Mouse (Mus musculus) c-Kit-positive CD71-positive TER-119-positive erythroid progenitor cells, embryonic 14.5 days (primary cell): ENCODE data around the gene Kcnip3.

Source experiments
- DNase-seq: peaks from one replicate; pipeline ENCODE4 v3.0.0-alpha.2; 2013; ENCODE audit warnings: low spot score

The Kcnip3 gene

DNA sequence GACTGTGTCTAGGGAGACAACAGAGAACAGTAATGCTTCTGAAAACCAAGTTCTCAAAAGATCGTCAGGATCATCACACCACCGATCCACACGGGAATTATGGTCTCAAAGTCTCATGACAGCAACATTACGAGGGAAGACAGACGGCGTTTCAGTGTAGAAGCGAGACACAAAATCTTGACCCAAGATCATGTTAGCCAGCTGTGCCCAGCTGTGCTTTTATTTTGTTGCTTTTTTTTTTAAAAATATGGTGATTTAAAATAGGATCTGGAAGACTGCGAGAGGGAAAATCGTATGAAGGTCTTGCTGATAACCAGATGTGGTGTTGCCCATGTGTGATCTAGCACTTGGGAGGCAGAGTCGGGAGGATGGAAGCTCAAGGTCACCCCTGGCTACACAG, 51.2 kb downstream of the Kcnip3 start:
- DNase-seq = no peak

DNA sequence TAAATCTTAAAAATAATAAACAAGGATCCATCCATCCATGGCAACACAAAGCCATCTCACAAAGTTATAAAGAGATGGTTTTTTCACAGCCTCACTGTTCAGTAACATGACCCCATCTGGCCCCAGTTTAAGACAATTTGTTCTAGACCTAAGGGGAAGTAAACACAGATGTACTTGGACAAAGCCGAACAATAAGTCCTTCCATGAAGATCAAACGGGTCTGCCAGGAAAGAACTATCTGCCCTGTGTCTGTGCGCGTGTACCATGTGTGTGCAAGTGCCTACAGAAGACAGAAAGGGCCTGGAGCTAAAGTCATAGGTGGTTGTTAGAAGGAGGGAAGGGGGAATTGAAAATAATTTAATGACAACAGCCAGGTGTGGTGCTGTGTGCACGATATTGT, 51.7 kb downstream of the Kcnip3 start:
- no peak for DNase-seq

DNA sequence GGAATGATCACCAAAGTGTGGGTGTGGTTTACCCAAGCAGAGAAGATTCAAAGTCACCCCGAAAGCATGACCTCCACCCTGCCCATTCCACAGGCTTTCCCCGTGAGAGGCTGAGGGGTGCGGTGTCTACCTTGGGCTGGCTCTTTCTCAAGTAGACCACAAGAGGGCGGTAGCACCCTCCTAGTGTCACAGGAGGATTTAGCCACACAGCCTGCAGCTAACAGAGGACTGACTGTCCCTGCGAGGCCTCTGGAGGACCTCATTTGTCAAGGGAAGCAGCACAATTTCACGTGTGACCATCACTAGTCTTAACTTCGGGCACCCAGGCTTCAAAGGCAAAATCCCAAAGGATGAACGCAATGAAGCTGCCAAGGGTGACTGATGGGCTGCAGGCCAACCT, 59.6 kb downstream of the Kcnip3 start:
- peak; percentile 58 for DNase-seq

DNA sequence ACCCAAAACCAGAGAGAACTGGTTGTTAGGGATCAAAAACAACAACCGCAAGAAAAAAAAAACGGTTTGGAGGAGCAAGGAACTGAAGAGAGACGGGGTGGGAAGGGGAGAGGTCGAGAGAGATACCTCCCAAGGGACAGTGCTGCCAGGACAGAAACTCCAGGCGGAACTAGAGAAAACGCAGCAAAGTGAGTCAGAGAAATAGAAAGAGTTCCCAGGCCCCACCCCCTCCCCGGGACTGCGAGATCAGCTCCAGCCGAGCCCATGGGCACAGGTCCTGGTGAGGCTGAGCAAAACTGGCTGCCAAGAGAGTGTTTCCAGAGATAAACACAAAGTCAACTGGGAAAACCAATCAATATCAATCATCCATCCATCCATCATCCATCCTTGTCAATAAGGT, 60.5 kb downstream of the Kcnip3 start:
- no peak for DNase-seq

DNA sequence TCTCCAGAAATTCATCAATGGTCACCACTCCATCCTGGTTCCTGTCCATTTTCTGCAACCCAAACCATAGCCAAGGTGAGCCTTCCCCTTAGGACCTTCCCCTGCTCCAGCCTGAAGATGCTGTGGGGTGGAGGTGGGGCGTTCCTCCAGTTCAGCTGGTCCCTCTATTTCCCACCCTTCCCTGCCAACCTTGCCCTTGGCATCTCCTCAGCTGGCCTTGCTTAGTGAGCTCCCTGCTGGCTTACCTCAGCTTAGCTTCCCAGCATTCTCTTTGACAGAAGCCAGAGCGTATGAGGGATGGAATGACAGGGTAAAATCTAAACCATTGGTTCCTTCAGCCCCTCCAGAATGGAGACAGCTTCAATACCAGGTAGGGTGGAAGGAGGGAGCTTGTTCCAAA, 62.6 kb downstream of the Kcnip3 start:
- DNase-seq = no peak

DNA sequence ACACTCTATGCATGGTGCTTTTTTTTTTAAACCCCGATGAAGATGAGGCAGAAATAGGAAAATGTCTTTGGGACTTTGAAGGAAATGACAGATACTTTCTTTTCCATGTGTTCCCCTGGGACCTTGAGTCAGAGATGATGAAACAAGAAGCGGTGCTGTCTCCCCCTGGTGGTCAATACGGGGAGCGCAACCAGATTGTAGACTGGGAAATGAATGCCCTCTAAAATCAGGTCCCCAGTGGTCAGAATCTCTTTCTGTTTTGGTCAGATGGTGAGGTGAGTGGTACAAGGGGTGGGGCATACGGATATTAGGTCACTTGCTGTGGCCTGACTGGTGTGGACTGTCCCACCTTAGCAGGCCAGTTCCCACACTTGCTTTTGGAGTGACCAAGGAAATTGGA, 68.1 kb downstream of the Kcnip3 start:
- DNase-seq = peak; percentile 79

DNA sequence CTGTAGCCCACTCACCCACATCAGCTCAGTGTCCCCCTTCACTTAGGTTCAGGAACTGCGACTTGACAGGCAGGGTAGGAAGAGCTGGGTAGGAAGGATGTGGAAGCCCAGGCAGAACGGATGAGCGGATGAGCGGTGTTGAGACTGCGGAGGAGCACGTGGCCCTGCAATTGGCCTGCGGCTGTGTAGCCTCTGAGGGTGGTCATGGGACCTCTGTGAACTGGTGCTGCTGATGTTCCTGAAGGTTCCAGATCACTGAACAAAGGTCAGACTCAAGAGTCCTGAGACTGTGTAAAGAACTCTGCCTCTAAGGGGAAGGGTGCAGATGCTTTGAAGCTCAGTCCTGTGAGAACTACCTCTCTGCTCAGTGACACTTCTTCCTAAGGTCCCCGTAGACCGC, 68.8 kb downstream of the Kcnip3 start:
- DNase-seq = no peak

DNA sequence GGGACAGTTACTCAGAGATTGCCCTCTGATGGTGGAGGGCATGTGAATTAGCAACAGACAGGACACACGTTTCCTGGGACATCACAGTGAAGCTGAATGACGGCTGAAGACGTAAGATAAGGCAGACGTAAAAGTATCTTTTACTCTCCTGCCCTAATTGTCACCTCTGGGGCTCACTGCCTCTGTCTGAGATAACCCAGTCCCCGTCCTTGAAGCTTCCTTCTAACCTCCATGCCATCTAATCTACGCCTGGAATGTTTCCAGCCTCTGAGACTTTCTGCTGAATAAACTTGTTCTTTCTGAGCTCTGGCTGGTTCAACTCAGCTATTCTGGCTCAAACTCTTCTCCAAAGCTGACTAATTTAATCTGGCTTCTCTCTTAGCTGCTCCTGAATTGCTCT, 70.1 kb downstream of the Kcnip3 start:
- DNase-seq = peak; percentile 71

DNA sequence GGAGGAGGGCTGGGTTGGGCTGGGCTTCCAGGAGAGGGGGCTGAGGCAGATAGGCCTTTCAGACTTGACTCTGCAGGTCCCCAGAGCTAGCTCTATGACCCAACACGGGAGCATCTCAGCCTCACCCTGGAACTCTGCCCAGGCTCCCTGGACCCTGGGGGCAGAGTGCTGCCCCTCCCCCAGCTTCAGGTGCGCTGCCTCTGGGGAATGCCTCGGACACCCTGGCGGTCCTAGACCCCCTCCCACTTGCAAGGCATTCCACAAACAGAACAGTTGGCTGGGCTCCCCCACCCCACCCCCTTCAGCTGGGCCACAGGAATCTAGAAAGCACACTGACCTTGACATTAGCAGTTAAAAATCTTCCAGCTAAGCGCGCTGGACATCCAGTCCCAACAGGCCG, 72.2 kb downstream of the Kcnip3 start:
- DNase-seq = no peak

DNA sequence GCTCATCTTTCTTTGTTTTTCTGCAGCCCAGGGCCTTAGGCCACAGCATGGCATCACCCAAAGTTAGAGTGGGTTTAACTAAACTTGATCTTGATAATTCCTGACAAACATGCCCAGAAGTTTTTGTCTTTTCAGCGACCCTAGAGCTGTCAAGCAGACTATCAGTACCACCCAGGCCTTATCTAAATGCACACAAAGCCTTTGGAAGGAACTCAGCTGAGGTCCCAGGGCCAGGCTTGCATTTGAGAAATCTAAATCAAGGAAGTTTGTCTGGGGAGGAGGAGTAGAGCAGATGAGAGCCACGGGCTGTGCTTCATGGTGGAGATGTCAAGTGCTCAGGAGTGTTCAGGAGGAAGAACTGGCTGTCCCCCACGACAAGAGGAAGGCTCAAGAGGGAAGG, 75.0 kb downstream of the Kcnip3 start:
- no peak for DNase-seq

DNA sequence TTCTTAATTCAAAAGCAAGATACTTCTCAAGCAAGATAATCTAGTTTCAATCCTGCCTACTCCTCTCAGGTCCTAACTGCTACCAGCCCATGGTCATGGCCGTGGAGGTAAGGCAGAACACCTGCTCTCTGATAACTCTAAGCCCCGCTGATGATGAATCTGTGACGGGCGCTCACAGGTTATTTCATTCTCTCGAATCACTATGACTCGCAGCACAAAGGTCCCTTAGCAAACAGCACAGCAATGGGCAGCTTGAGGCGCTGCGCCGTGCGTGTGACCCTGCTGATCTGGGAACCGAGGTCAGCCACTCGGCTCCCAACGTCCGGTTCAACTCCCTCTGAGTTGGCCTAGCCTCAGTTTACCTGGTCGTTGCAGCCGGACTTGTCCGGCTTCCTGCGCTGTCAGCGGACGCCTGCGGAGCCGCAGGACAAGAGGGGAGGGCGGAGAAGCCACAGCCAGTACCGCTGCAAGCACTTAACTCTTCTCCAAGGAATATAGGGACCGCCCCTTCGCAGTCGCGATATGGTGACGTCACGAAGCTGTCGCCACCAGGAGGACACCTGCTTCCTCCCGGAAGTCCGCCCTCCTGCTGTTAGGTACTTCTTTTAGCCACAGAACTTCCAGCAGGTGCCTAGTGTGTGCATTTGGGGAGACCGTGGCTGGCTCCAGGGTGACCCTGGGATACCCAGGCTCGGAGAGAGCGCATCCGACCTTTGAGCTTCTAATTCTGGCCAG, 77.7 kb downstream of the Kcnip3 start, which contains the start of gene Fahd2a:
Gene Fahd2a, minus strand, starts transcription at position 511 of the 735 bp plus-strand sequence.
- DNase-seq = peak; percentile 93

DNA sequence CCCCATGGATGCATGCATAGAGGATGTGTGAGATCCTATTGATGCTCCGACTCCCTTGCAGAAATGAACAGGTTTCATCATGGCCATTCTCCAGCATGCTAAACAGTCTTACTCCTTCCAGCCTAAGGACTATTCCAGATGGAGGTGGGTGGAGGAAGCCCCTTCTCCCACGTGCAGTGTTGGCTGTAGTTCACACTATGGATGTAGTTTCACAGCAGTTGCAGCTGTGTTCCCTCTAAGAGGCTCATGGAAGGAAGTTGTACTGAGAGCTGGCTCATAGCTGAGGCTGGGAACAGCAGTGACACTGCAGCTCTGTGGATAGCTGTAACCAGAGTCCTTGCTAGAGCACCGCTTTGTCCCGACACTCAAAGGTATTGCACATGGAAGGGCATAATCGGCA, 84.2 kb downstream of the Kcnip3 start:
- no peak for DNase-seq

DNA sequence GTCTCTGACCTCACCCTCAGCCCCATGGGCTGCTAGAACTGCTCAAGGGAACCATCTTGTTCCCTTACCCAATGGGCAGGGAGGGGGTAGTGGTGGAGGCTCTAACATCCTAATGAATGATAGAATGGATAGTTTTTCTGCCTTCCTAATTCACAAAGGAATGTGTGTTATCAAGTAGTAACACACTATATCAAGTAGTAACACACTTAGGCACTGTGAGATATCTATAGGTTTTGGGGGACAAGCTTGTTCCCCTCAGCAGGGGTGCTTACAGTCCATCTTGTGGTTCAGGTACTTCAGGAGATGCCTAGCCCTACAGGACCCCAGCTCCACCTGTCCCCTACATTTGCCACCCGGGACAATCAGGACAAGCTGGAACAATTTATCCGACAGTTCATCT, 86.3 kb downstream of the Kcnip3 start:
- no peak for DNase-seq

DNA sequence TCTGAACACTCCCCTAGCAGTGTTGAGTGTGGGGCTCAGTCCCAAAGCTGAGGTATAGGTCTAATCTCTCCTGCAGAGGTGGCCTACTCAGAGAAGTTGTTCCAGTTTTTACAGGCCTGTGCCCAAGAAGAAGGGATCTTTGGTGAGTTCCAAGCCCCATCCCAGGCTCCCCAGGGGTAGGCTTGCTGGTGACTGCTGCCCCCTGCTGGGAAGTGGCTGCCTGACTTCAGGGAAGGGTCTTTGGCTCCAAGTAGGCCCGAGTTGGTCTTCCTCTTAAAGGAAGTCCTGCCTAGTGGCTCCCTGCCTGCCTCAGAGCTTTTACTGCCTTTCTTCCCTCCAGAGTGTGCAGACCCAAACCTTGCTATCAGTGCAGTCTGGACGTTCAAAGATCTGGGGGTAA, 86.8 kb downstream of the Kcnip3 start:
- DNase-seq = peak; percentile 45

DNA sequence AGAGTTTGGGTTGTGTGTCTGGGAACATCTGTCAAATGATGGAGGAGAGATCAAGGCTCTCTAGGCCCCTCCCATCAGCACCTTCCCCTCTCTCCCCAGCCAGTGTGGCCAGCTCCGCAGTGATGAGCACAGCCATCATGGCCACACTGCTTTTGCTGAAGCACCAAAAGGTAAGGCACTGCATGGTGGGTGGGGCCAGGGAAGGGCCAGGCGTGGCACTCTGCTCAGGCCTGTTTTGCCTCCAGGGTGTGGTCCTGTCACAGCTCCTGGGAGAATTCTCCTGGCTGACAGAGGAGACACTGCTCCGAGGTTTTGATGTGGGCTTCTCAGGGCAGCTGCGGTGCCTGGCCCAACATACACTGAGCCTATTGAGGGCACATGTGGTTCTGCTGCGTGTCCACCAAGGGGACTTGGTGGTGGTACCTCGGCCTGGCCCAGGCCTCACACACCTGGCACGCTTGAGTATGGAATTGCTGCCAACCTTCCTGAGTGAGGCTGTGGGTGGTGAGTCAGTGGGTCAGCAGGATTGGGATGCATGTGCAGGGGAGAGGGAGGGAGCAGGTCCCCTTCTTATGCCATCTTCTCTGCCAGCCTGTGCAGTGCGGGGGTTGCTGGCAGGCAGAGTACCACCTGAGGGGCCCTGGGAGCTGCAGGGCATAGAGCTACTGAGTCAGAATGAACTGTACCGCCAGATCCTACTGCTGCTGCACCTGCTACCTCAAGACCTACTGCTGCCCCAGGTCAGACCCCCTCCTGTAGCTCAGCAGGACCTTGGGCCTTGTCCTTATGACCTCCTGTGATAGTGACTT, 88.2 kb downstream of the Kcnip3 start:
- no peak for DNase-seq

DNA sequence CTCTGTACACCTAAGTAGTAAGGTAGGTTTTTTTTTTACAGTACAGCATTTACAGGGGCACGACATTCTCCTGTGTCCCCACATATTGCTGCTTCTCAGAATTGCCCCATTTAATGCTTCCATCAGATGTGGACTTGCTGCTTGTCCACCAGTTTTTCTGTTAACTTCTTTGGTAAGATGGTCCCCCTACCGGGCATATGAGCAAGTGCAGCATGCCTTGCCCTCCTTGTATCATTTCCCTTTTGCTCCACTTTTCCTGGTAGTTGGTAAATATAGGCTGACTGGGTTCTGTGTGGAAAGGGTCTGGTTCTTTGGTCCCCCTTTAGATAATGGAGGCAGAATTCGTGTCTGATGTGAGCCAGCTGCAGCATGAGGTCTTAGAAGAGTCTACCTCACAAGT, 91.7 kb downstream of the Kcnip3 start:
- peak; percentile 48 for DNase-seq

DNA sequence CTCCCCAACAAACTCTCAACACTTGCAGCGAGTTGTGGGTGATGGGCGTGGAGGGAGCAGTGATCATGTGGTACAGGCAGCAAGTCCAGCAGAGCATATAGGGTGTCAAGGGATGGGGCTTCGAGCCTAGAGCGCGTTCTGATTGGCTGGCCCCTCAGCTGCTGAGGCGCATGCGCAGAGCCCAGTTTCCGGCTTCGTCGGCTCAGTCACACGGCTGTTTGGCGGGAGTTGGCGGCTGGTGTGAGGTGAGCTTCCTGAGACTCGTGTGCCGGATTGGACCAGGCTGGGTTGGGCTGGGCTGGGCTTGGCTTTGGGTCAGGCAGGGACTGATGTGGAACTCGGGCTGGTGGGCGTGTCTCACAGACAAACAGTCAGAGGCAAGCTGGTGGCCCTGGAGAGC, 96.9 kb downstream of the Kcnip3 start, which contains the start of gene Gpat2:
Gene Gpat2, plus strand, starts transcription at position 223 of the 400 bp plus-strand sequence.
- no peak for DNase-seq

DNA sequence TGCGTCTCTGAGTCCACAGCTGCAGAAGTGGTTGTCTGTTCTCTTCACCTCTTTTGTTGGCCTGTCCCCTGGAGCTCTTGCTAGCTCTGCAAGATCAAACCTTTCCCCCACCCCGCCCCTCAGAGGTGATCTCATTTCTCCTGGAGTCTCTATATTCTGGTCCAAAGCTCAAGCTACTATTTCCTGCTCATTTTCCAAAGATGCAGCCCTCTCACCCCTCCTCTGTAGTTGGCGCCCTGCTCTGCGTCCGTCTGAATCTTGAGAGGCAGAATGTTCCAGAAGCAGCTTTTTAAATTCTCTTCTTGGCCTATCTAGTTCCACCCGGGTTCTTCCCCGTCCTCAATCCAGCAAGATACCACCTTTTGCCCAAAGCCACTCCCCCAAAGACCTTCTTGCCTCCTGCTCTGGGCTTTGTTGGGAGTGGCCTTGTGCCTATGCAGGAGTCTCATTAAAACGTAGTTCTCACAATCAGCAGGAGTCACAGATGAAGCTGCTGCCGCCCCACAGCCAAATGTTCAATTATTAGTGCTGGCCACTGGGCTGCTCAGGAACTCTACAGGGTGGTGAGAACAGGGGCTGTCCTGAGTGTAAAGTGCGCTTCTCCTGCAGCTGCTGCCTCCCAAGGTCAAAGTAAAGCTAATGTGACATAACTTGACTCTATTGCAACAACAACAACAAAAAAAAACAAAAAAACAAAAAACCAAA, 103.5 kb downstream of the Kcnip3 start:
- DNase-seq = no peak

DNA sequence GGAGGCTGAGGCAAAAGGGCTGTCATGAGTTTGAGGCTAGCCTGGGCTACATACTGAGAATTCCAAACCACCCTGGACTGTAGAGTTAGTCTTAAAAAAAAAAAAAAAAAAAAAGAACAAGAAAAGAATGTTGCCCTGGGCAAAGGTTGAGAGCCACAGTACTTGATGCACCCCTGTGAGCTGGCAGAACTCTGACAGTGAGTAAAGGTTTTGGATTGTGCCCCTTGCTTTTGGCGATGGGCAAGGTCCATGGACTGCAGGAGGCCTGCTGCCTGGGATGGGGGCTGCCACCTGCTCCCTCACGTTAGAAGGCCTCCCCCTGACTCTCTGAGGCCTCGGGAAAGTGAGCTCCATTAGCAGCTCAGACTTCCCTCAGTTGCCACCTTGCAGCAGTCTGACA, 105.2 kb downstream of the Kcnip3 start:
- DNase-seq = no peak

DNA sequence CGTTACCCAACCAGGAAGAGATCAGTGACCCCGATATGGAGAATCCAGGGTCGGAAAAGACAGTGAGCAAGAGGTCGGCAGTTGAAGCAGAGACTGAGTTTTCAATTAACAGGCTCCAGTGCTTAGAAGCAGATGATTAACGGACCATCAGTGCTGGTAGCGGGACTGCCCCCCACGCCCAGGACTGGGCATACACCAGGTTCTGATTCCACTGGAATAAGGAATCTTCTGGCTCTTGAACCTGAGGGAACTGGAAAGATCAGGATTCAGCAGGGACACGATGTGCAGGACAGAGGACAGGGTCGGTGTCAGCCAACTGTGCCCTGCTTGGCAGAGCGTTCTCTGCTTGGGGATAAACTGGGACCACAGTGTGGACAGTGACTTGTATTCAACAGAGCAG, 106.1 kb downstream of the Kcnip3 start:
- no peak for DNase-seq

DNA sequence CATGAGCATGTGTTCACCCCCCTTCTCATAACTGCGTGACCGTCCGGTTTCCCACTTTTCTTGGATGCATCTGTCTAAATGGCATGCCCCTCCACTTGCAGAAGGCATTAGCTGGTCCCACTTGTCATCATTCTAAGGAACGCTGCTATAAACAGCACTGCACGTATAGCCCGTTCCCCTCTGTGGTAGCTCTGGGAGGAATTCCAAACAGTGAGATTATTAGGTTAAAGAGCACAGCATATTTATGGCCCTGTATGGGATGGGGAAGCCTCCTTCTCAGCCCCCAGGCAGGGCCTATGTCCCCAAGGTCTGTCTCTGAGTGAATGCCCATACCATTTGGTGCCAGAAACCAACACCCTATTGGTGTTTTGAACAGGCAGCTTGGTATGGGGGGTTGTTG, 110.8 kb downstream of the Kcnip3 start:
- DNase-seq = no peak
